Mouse (Mus musculus): ENCODE results near the gene Ptges. TPM values are rescaled to one million over a fixed set of nuclear protein-coding genes. Genes with fewer than 3 reads are reported as not detected.

Gene Ptges
- polyA plus RNA-seq, 1 experiment from 2014 or later: 0.80 TPM

DNA sequence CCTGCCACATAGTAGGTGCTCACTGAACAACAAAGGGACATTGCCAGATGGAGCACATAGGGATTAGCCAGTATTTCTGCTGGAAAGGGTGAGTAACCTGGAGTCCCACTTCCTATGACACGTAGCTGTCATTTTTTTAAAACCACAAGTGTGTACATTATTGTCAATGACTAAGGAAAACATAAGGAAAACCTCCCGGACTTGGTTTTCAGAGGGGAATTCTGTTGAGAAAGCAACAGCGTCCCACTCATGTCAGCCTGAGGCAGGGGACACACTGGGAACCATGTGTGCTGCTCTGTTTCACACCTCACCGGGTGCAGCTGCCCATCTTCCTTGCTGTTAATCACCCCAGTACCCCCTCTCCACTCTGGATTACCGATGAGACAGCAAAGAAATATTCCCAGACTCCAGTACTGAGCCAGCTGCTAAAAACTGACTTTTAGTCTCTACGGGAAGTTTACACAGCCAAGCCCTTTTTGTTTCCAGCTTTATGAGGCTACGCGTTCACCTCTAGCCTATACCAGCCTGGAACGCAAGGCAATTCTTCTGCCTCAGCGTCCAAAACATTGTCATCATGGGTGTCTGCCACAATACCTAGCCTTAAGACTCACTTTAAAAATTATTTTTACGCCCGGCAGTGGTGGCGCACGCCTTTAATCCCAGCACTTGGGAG lies 30.1 kb downstream of the Ptges start:
- WGBS (ENCODE audit: missing documents): 90% methylated on average over 14 of the region's 14 CpGs
- no peaks in the 10 kb centered on the region for H3K36me3 ChIP-seq (ENCODE audit: inconsistent target)

DNA sequence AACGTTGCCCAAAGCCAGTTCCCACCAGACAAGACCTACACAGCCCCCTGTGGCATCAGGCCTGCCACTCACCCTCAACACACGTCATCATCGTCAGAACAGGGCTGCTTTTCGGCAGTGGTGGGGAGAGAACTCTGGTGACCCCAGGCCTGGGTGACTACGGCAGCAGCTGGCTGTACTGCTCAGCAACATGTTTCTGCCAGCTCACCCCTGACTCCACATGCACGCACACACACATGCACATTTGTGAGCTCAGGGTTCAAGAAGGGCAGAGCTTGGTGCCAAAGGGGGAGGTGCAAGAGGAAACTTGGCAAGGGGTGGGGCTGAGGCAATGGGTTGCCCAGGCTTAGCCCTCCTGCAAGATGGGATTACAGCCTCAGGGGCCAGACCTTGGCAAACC lies 32.4 kb downstream of the Ptges start:
- WGBS (ENCODE audit: missing documents): 49% methylated on average over 6 of the region's 6 CpGs
- Histone ChIP-seq H3K79me2 (ENCODE audit: inconsistent target) (no peaks in the 10 kb centered on the region), H3K4me3 (ENCODE audit: inconsistent target) (no peak overlapping the region), H3K36me3 (ENCODE audit: inconsistent target) (no peaks in the 10 kb centered on the region), H3K27ac (no peak overlapping the region)

More for the DNA sequence above, 30.1 kb downstream of the Ptges start:
- Histone ChIP-seq H3K4me3 (ENCODE audit: inconsistent target) (no peak overlapping the region), H3K27ac (no peak overlapping the region), H3K79me2 (ENCODE audit: inconsistent target) (no peaks in the 10 kb centered on the region)

DNA sequence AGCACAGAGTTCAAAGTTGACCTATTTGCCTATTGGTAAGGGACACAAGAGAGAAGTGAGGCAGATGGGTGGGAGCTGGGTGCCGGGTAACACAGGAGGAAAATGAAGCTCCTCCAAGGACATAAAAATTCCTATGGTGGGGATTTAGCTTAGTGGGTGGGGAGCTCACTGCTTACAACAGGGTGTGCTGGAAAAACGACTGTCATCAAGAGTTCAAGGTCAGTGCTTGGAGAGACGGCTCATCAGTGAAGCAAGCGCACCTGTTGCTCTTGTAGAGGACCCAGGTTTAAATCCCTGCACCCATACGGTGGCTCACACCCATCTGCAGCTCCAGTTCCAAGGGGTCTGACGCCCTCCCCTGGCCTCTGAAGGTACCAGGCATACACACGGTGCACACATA lies 35.7 kb downstream of the Ptges start:
- Histone ChIP-seq H3K4me3 (ENCODE audit: inconsistent target) (no peak overlapping the region), H3K79me2 (ENCODE audit: inconsistent target) (no peaks in the 10 kb centered on the region), H3K27ac (no peak overlapping the region), H3K36me3 (ENCODE audit: inconsistent target) (no peaks in the 10 kb centered on the region)
- 96% methylated on average over 7 of the region's 7 CpGs for WGBS (ENCODE audit: missing documents)

DNA sequence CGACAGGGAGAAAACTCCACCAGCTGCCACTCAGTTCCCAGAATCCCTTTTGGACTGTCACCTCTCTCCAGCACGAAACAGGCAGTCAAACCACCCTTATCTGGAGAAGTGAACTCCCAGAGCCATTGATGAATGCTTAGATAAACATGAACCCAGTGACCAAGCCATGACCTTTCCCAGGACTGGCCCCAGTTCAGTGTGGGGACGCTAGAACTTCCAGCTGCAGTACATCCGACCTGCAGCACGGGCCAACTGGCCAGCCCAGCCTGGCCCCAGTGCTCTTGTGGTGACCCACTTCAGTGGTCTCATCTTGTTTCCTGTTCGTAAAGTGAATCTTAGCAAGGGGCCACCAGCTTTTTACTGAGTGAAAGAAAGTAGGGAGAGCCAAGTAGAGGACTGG lies 36.3 kb downstream of the Ptges start:
- Histone ChIP-seq H3K27ac (no peak overlapping the region), H3K36me3 (ENCODE audit: inconsistent target) (no peaks in the 10 kb centered on the region), H3K79me2 (ENCODE audit: inconsistent target) (no peaks in the 10 kb centered on the region), H3K4me3 (ENCODE audit: inconsistent target) (no peak overlapping the region)
- 79% methylated on average over 6 of the region's 6 CpGs for WGBS (ENCODE audit: missing documents)

DNA sequence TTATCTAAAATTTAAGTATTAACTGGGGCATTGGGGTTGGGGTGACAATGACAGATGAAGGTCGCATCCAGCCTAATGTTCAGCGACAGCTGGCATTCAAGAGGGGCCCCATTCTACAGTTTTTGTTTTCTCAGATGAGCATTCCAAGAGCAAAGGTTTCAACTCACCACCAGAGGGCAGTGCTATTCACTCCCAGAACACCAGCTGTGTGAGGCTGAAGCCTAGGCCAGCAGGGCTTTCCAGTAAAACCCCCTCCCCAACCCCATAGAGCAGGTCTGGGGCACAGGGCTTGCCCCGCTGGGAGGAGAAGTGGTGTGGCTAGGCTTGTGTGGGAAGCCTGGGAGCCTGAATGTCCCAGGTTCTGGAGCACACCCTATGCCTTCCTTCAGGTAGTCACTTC lies 38.7 kb downstream of the Ptges start:
- 21% methylated on average over 3 of the region's 3 CpGs for WGBS (ENCODE audit: missing documents)
- Histone ChIP-seq H3K79me2 (ENCODE audit: inconsistent target) (no peaks in the 10 kb centered on the region), H3K4me3 (ENCODE audit: inconsistent target) (no peak overlapping the region), H3K27ac (no peak overlapping the region), H3K36me3 (ENCODE audit: inconsistent target) (no peaks in the 10 kb centered on the region)

DNA sequence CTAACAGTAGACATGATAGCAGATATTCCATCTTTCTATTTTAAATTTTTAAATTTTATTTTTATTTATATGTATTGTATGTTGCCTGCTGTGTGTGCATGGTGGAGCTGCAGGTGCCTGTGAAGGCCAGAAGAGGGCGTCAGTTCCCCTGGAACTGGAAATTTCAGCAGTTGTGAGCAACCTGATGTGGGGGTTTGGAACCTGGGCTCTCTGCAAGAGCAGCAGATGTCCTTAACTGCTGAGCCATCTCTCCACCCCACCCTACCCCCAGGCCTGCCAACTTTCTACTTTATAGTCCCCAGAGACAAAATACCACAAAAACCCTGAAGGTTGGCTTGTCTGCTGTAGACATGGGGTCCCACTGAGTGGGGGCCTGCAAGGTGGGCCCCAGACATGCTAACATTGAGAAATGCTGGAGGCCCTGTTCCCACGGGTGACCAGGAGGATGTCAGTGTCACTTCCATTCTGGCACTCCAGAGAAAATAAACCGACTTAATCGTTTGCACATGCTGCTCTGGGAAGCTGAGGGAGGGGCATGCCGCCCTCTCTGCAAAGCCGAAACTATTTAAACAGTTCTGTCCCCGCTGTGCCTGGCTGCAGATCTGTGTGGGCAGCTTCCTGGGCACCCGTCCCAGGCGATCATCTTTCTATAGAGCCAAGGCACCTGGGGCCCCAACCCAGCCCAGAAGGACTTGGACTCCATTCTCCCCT lies 44.1 kb downstream of the Ptges start:
- H3K27ac ChIP-seq: no peak overlapping the region
- 86% methylated on average over 9 of the region's 9 CpGs for WGBS (ENCODE audit: missing documents)
- no peaks in the 10 kb centered on the region for H3K36me3 ChIP-seq (ENCODE audit: inconsistent target)
- H3K4me3 ChIP-seq (ENCODE audit: inconsistent target): no peak overlapping the region
- no peaks in the 10 kb centered on the region for H3K79me2 ChIP-seq (ENCODE audit: inconsistent target)

DNA sequence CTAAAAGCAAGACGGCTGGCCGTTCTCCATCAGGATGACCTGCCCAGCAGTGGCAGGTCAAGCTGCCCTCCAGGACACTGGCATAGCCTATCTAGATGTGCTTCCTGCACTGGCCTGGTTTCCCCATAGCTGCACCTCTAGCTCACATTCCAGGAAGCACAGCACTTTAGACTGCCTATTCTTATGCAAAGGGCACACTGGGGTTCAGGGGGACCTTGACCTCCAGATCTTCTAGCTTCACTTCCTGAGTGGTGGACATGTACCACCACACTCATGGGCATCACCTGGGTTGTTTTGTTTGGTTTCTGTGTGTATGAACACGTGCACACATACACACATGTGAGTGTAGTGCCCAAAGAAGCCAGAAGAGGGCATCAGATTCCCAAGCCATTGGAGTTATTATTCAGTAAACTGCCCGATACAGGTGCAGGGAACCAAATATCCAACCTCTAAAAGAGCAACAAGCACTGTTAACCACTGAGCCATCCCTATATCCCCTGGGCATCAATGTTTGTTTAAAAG lies 44.8 kb downstream of the Ptges start:
- H3K36me3 ChIP-seq (ENCODE audit: inconsistent target): no peaks in the 10 kb centered on the region
- no peaks in the 10 kb centered on the region for H3K79me2 ChIP-seq (ENCODE audit: inconsistent target)
- WGBS (ENCODE audit: missing documents): 100% methylated on average over 3 of the region's 4 CpGs
- H3K27ac ChIP-seq: no peak overlapping the region
- H3K4me3 ChIP-seq (ENCODE audit: inconsistent target): no peak overlapping the region

DNA sequence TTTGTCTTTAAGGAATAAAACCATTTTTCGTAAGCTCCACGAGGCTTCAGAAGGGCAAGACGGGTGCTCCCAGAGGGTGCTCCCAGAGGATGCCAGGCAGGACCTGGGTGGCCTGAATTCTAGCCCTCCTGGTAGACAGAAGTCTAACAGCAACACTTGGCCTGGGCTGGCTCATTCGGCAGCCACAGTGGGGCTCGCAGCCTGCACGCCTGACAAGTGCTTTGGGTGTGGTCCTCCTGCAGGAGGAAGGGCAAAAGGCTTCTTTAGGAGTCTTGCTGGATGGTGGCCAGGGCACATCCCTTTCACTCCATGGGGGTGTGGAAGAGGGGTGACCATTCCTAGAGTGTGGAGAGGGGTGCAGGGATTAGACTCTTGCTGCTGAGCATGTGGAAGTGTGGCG lies 48.4 kb downstream of the Ptges start:
- Histone ChIP-seq H3K27ac (no peak overlapping the region), H3K4me3 (ENCODE audit: inconsistent target) (no peak overlapping the region), H3K36me3 (ENCODE audit: inconsistent target) (no peaks in the 10 kb centered on the region), H3K79me2 (ENCODE audit: inconsistent target) (no peaks in the 10 kb centered on the region)
- 84% methylated on average over 7 of the region's 7 CpGs for WGBS (ENCODE audit: missing documents)

DNA sequence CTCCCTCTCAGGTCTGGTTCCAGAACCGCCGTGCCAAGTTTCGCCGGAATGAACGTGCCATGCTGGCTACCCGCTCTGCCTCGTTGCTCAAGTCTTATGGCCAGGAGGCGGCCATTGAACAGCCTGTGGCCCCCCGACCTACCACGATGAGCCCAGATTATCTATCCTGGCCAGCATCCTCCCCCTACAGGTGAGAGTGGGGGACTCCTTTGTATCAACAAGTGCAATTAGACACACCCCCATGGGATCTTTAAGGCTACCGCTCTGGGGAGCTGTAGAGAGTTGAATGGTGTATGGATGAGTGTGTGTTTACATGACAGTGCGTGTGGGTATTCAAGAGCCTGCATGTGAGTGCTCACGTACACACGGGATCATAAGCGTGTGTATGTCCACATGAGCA lies 50.2 kb downstream of the Ptges start:
- no peak overlapping the region for H3K27ac ChIP-seq
- 95% methylated on average over 15 of the region's 15 CpGs for WGBS (ENCODE audit: missing documents)

DNA sequence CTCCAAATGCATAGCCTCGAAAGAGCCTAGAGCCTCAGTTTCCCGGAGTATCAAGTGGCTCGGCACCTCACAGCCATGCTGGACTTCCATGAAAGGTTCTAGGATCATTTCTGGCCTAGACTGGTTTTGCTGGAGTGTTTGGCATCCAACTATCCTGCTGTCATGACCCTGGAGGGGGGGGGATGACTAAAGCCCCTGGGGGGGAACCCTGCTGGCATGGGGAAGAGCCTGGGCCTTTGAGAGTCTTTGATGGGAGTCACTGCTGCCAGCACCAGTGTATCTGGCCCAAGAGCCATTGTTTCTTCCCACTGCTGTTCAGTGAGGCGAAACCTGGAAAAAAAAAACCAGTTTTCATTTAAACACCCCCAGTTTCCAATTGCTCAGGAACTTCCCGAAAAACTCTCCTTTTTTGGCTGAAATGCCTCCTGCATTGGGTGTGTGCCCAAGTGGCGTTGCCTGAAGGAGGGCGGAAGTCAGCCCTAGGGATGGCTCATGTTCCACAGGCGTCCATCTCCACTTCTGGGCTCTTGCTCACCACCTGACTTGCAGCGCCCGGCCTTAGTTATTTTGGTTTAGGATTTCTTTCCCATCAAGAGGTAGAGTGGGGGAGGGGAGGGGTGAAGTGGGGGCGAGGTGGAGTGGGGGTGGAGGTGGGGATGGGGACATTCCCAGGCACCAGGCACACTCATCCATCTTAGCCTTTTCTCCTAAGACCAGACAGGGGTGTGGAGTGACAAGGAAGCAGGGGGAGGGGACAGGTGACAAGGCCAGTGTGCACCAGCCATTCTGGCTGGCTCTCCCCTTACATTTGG lies 53.8 kb downstream of the Ptges start:
- H3K4me3 ChIP-seq (ENCODE audit: inconsistent target): no peak overlapping the region
- H3K27ac ChIP-seq: no peak overlapping the region
- 83% methylated on average over 9 of the region's 11 CpGs for WGBS (ENCODE audit: missing documents)
- H3K36me3 ChIP-seq (ENCODE audit: inconsistent target): no peaks in the 10 kb centered on the region
- H3K79me2 ChIP-seq (ENCODE audit: inconsistent target): no peaks in the 10 kb centered on the region

More for the DNA sequence above, 50.2 kb downstream of the Ptges start:
- Histone ChIP-seq H3K4me3 (ENCODE audit: inconsistent target) (no peak overlapping the region), H3K36me3 (ENCODE audit: inconsistent target) (no peaks in the 10 kb centered on the region), H3K79me2 (ENCODE audit: inconsistent target) (no peaks in the 10 kb centered on the region)

DNA sequence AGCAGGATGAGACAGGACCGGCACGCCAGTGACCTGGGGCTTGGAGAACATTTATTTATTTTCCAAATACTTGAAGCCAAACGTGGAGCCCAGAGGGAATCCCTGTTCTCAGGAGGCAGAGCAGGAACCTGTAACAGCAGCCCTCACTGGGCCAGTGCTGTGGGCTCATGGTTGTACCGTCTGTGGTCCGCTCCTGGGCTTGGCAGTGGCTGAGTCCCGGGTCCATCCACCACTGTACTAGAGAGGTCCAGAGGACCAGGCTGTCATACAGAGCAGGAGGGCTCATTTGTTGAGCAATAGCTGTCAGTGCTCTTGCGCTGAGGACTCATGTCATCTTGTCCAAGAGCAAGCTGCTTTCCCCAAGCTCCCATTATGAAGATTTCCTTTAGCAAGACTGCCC lies 54.6 kb downstream of the Ptges start:
- Histone ChIP-seq H3K79me2 (ENCODE audit: inconsistent target) (no peaks in the 10 kb centered on the region), H3K27ac (no peak overlapping the region), H3K36me3 (ENCODE audit: inconsistent target) (no peaks in the 10 kb centered on the region), H3K4me3 (ENCODE audit: inconsistent target) (no peak overlapping the region)
- 91% methylated on average over 7 of the region's 7 CpGs for WGBS (ENCODE audit: missing documents)

DNA sequence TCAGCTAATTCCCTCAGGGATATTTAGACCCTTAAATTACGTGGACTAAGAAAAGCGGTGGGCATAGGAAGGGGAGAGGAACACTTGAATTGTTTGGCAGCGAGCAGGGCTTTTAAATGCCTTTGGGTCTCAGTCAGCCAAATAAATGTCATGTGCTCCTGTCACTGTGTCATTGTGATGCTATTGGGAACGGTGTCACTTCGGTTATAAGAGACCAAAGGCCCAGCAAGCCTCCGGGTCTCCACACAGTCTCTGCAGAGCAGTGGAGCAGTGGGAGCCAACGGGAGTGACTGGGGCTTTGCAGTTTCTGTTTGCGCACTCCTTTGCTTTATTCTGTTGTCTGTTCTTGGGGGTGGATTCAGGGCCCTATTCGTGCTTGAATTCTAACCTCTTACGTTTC lies 55.2 kb downstream of the Ptges start:
- WGBS (ENCODE audit: missing documents): 82% methylated on average over 10 of the region's 10 CpGs
- no peak overlapping the region for H3K4me3 ChIP-seq (ENCODE audit: inconsistent target)
- H3K79me2 ChIP-seq (ENCODE audit: inconsistent target): no peaks in the 10 kb centered on the region
- H3K36me3 ChIP-seq (ENCODE audit: inconsistent target): no peaks in the 10 kb centered on the region
- no peak overlapping the region for H3K27ac ChIP-seq

DNA sequence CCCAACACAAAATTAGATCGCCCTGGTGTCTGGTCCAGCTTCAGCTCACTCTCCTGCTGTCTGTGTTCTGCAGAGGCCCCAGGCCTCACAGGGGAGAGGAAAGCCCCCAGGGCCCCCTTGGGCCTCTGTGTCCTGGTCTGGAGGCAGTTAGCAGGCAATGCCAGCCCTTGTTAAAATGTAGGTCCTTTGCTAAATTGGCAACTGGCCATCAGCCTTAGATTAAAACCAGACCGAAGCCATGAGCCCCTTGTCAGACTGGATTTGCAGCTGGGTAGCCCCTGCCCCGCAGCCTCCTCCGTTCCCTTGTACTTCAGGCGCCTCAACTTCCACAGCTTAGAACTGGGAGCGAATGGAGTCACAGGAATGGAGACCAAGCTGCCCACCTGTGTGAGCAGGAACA lies 57.0 kb downstream of the Ptges start:
- Histone ChIP-seq H3K27ac (no peak overlapping the region), H3K79me2 (ENCODE audit: inconsistent target) (no peaks in the 10 kb centered on the region), H3K36me3 (ENCODE audit: inconsistent target) (no peaks in the 10 kb centered on the region), H3K4me3 (ENCODE audit: inconsistent target) (no peak overlapping the region)
- 89% methylated on average over 6 of the region's 6 CpGs for WGBS (ENCODE audit: missing documents)

DNA sequence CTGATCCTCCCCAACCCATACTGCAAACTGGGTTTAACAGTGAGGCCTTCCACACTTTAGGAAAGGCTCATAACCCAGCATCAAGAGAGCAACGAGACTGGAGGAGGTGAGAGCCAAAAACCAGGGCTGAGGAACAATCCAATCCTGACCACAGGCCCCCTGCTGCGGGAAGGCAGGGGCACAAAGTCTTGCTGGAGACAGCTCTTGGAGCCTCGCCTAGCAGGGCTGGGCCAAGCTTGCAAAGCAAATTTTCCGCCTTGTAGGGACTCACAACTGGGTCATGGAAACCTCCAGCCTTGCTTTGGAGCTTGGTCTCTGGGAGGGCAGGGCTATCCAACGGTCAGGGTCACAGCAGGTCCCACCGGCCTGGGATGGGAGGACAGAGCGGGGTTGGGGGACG lies 58.8 kb downstream of the Ptges start:
- Histone ChIP-seq H3K27ac (no peak overlapping the region), H3K4me3 (ENCODE audit: inconsistent target) (no peak overlapping the region), H3K36me3 (ENCODE audit: inconsistent target) (no peaks in the 10 kb centered on the region), H3K79me2 (ENCODE audit: inconsistent target) (no peaks in the 10 kb centered on the region)
- WGBS (ENCODE audit: missing documents): 83% methylated on average over 6 of the region's 8 CpGs

DNA sequence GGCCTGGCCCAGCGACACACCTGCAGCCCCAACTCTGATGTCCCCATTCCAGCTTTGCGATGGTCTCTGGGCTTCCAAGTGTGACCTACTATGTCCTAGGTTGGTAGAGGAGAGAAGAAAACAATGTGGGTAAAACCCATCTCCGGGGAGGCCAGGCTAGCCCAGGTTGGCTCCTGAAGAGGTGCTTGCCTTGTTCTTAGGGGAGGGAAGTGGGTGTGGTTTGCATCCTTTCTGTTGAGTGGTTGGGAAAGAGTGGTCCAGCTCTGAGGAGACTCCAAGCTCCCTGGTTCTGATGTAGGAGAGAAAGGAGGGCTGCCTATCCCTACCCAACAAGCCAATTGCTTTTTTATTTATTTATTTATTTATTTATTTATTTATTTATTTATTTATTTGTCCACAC lies 64.2 kb downstream of the Ptges start:
- H3K4me3 ChIP-seq (ENCODE audit: inconsistent target): no peak overlapping the region
- H3K79me2 ChIP-seq (ENCODE audit: inconsistent target): no peaks in the 10 kb centered on the region
- H3K36me3 ChIP-seq (ENCODE audit: inconsistent target): no peaks in the 10 kb centered on the region
- 73% methylated on average over 3 of the region's 3 CpGs for WGBS (ENCODE audit: missing documents)
- H3K27ac ChIP-seq: no peak overlapping the region

All from macrophage (primary cell).